Mouse (Mus musculus) thymus, adult 2 months (tissue): ENCODE measurements at regions not wholly inside any gene's neighbourhood (a gene's known extent, or its start where the extent isn't known, plus 50 kb on each side); places are given as distances from the start of the nearest gene placed in this dataset.

ENCODE experiments used
- CTCF ChIP-seq: fragments of 200-500 bp; IDR thresholded peaks from 2 replicates; pipeline ENCODE4 v1.5.1; 2012; ENCODE audit warnings: mild to moderate bottlenecking, control low read depth, low read length, moderate library complexity, borderline replicate concordance; ENCODE audit not compliant: control insufficient read depth, poor library complexity, insufficient read depth; ENCODE audit errors: extremely low read depth
- POLR2A ChIP-seq: fragments of 200-500 bp; IDR thresholded peaks from 2 replicates; pipeline ENCODE4 v1.6.1; 2012; ENCODE audit warnings: mild to moderate bottlenecking, low read length, control low read depth, moderate library complexity; ENCODE audit not compliant: control insufficient read depth, poor library complexity, insufficient read depth; ENCODE audit errors: extremely low read depth

DNA sequence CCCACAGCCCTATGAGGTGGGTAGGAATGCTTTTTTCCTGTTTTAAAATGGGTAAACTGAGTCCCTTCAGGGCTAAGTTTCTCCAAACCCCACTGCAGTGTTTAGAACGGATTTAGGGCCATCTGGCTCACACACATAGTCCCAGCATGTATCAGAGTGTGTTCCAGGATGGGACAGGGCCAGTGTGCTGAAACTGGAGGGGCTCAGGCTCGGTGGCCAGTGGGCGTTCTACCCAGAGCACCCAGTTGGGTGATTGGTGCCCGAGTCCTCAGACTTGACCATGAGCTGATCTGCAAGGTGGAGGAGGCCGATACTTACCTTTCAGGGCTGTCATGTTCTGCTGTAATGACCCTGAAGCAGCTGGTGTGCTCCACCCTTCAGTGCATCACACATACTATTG is 176.6 kb upstream of the Map3k1 start:
- no peak for TF ChIP-seq CTCF
- no peak for TF ChIP-seq POLR2A
